Mouse (Mus musculus): Measurements from ENCODE around the gene Ing1. TPM values are rescaled to one million over a fixed set of nuclear protein-coding genes. Genes with fewer than 3 reads are reported as not detected.

Ing1 gene
- total RNA-seq, 1 experiment: 37.9 TPM

DNA sequence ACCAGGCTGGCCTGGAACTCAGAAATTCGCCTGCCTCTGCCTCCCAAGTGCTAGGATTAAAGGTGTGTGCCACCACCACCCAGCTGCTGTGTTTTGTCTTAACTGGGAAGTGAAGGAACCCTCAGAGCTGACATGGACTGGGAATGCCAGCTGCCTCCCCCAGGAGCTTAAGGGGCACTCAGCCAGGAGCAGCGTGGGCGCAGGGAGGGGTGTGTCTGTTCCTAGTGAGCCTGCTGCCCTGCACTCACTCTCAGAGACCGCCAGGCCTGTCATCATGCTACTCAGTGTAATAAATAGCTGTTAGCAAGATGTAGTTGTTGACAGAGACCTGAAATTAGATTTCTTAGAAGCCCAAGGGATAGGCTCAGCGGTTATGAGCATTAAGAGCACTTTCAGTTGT is 44.4 kb upstream of the Ing1 start:
- H3K4me3 ChIP-seq (ENCODE audit: insufficient read depth in 1 of 2, low read depth in 1 of 2, low read length in 2 of 2, poor library complexity in 1 of 2, severe bottlenecking in 1 of 2): no peak overlapping the region
- H3K36me3 ChIP-seq (ENCODE audit: control insufficient read depth, insufficient read depth, low read length, poor library complexity, severe bottlenecking): peaks cover 66% of the 10 kb centered on the region
- H3K9me3 ChIP-seq (ENCODE audit: control insufficient read depth, insufficient read depth, low read depth, low read length): no peaks in the 10 kb centered on the region
- H3K9ac ChIP-seq (ENCODE audit: insufficient read depth, low read depth, low read length, poor library complexity, severe bottlenecking): no peak overlapping the region
- DNase-seq (ENCODE audit: low read depth, low spot score): no peak
- no peak for TF ChIP-seq HCFC1 (IDR thresholded peaks at IDR 0.05; ENCODE audit: borderline replicate concordance, insufficient read depth, low read length)
- TF ChIP-seq ZNF384 (IDR thresholded peaks at IDR 0.05; ENCODE audit: low read depth, low read length): no peak
- TF ChIP-seq CHD2 (IDR thresholded peaks at IDR 0.05; ENCODE audit: low read depth, low read length): no peak
- TF ChIP-seq ZC3H11A (IDR thresholded peaks at IDR 0.05; ENCODE audit: borderline replicate concordance, low read depth, low read length): no peak
- no peak for TF ChIP-seq MAFK (IDR thresholded peaks at IDR 0.05; ENCODE audit: insufficient read depth, low read depth, low read length)
- no peak overlapping the region for H3K27ac ChIP-seq (ENCODE audit: insufficient read depth, low read depth, low read length, poor library complexity, severe bottlenecking)
- in situ Hi-C loops (cut with MboI; ENCODE audit: low sequenced_read_pairs in 2 of 2, unreplicated experiment in 2 of 2): no loop called here
- H3K4me1 ChIP-seq (ENCODE audit: control insufficient read depth in 2 of 2, insufficient read depth in 2 of 2, low read length in 2 of 2, poor library complexity in 1 of 2): peaks cover 0 to 3% of the 10 kb centered on the region in 2 experiments; a peak in 2 of 4 replicates

DNA sequence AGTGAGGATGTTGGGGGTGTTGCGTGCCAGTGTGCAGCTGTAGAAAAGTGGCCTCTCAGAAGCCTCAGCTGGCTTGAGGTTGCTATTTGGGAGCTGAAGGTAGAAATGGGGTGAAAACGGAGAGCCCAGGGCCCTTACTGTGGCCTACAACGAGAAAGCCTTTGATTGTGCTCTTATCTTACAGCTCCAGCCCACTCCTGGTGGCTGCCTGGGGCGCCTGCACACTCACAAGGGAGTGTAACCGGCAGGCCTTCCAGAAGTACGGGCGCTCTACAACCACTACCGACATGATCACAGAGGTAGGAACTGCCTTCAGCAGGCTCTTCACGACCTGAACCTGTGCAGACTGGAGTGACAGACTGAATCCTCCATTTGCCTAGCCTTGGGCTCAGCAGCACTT is 42.7 kb upstream of the Ing1 start:
- no peak overlapping the region for H3K4me3 ChIP-seq (ENCODE audit: insufficient read depth in 1 of 2, low read depth in 1 of 2, low read length in 2 of 2, poor library complexity in 1 of 2, severe bottlenecking in 1 of 2)
- no peak overlapping the region for H3K9ac ChIP-seq (ENCODE audit: insufficient read depth, low read depth, low read length, poor library complexity, severe bottlenecking)
- H3K9me3 ChIP-seq (ENCODE audit: control insufficient read depth, insufficient read depth, low read depth, low read length): no peaks in the 10 kb centered on the region
- peaks cover 0 to 3% of the 10 kb centered on the region in 2 experiments; a peak in 2 of 4 replicates for H3K4me1 ChIP-seq (ENCODE audit: control insufficient read depth in 2 of 2, insufficient read depth in 2 of 2, low read length in 2 of 2, poor library complexity in 1 of 2)
- TF ChIP-seq HCFC1 (IDR thresholded peaks at IDR 0.05; ENCODE audit: borderline replicate concordance, insufficient read depth, low read length): no peak
- TF ChIP-seq CHD2 (IDR thresholded peaks at IDR 0.05; ENCODE audit: low read depth, low read length): no peak
- TF ChIP-seq MAFK (IDR thresholded peaks at IDR 0.05; ENCODE audit: insufficient read depth, low read depth, low read length): no peak
- no peak for TF ChIP-seq ZNF384 (IDR thresholded peaks at IDR 0.05; ENCODE audit: low read depth, low read length)
- no peak for TF ChIP-seq ZC3H11A (IDR thresholded peaks at IDR 0.05; ENCODE audit: borderline replicate concordance, low read depth, low read length)
- H3K36me3 ChIP-seq (ENCODE audit: control insufficient read depth, insufficient read depth, low read length, poor library complexity, severe bottlenecking): peaks cover 71% of the 10 kb centered on the region
- in situ Hi-C loops (cut with MboI; ENCODE audit: low sequenced_read_pairs in 2 of 2, unreplicated experiment in 2 of 2): no loop called here
- H3K27ac ChIP-seq (ENCODE audit: insufficient read depth, low read depth, low read length, poor library complexity, severe bottlenecking): no peak overlapping the region
- no peak for DNase-seq (ENCODE audit: low read depth, low spot score)

DNA sequence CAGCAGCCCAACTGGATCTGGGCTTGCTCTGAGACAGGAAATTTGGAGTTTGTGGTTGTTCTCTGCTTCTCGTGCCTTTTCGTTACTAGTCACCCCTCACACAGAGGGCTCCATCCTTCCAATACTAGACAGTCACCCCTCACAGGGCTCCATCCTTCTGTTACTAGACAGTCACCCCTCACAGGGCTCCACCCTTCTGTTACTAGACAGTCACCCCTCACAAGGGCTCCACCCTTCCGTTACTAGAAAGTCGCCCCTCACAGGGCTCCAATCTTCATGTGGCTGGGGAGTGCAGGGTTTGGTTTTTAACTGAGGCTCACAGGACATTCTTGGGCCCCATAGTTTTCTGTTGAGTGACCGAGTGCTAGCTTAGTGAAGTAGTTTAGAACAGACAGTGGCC is 42.1 kb upstream of the Ing1 start:
- no peak for DNase-seq (ENCODE audit: low read depth, low spot score)
- Histone ChIP-seq H3K9ac (ENCODE audit: insufficient read depth, low read depth, low read length, poor library complexity, severe bottlenecking) (no peak overlapping the region), H3K36me3 (ENCODE audit: control insufficient read depth, insufficient read depth, low read length, poor library complexity, severe bottlenecking) (peaks cover 72% of the 10 kb centered on the region), H3K27ac (ENCODE audit: insufficient read depth, low read depth, low read length, poor library complexity, severe bottlenecking) (no peak overlapping the region), H3K4me1 (ENCODE audit: control insufficient read depth in 2 of 2, insufficient read depth in 2 of 2, low read length in 2 of 2, poor library complexity in 1 of 2) (peaks cover 0 to 3% of the 10 kb centered on the region in 2 experiments; a peak in 2 of 4 replicates), H3K4me3 (ENCODE audit: insufficient read depth in 1 of 2, low read depth in 1 of 2, low read length in 2 of 2, poor library complexity in 1 of 2, severe bottlenecking in 1 of 2) (no peak overlapping the region), H3K9me3 (ENCODE audit: control insufficient read depth, insufficient read depth, low read depth, low read length) (no peaks in the 10 kb centered on the region)
- in situ Hi-C loops (cut with MboI; ENCODE audit: low sequenced_read_pairs in 2 of 2, unreplicated experiment in 2 of 2): no loop called here
- TF ChIP-seq HCFC1 (IDR thresholded peaks at IDR 0.05; ENCODE audit: borderline replicate concordance, insufficient read depth, low read length) (no peak), CHD2 (IDR thresholded peaks at IDR 0.05; ENCODE audit: low read depth, low read length) (no peak), MAFK (IDR thresholded peaks at IDR 0.05; ENCODE audit: insufficient read depth, low read depth, low read length) (no peak), ZC3H11A (IDR thresholded peaks at IDR 0.05; ENCODE audit: borderline replicate concordance, low read depth, low read length) (no peak), ZNF384 (IDR thresholded peaks at IDR 0.05; ENCODE audit: low read depth, low read length) (no peak)

DNA sequence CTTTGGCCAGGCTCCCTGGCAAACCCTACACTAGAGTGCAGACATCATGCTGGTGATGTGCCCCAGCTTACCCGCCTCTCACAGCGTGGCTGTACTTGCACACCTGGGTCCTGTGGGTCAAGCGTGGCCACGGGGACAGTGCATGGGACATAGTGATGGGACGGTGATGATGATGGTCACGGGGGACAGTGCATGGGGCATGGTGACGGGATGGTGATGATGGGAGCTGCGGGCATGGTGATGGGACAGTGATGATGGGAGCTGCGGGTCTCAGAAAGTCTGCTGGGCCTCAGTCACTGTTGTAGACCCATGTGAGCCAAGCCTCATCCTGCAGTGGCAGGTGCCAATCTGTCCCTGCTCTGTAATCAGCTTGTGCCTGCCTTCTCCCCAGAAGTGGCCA is 39.1 kb upstream of the Ing1 start:
- in situ Hi-C loops (cut with MboI; ENCODE audit: low sequenced_read_pairs in 2 of 2, unreplicated experiment in 2 of 2): no loop called here

More for the DNA sequence above, 39.1 kb upstream of the Ing1 start:
- Histone ChIP-seq H3K27ac (ENCODE audit: insufficient read depth, low read depth, low read length, poor library complexity, severe bottlenecking) (no peak overlapping the region), H3K9ac (ENCODE audit: insufficient read depth, low read depth, low read length, poor library complexity, severe bottlenecking) (no peak overlapping the region), H3K4me1 (ENCODE audit: control insufficient read depth in 2 of 2, insufficient read depth in 2 of 2, low read length in 2 of 2, poor library complexity in 1 of 2) (peaks cover 0 to 3% of the 10 kb centered on the region in 2 experiments; a peak in 2 of 4 replicates), H3K9me3 (ENCODE audit: control insufficient read depth, insufficient read depth, low read depth, low read length) (no peaks in the 10 kb centered on the region), H3K36me3 (ENCODE audit: control insufficient read depth, insufficient read depth, low read length, poor library complexity, severe bottlenecking) (peaks cover 66% of the 10 kb centered on the region), H3K4me3 (ENCODE audit: insufficient read depth in 1 of 2, low read depth in 1 of 2, low read length in 2 of 2, poor library complexity in 1 of 2, severe bottlenecking in 1 of 2) (no peak overlapping the region)
- no peak for DNase-seq (ENCODE audit: low read depth, low spot score)
- no peak for TF ChIP-seq ZC3H11A (IDR thresholded peaks at IDR 0.05; ENCODE audit: borderline replicate concordance, low read depth, low read length)
- TF ChIP-seq HCFC1 (IDR thresholded peaks at IDR 0.05; ENCODE audit: borderline replicate concordance, insufficient read depth, low read length): no peak
- no peak for TF ChIP-seq MAFK (IDR thresholded peaks at IDR 0.05; ENCODE audit: insufficient read depth, low read depth, low read length)
- TF ChIP-seq ZNF384 (IDR thresholded peaks at IDR 0.05; ENCODE audit: low read depth, low read length): no peak
- TF ChIP-seq CHD2 (IDR thresholded peaks at IDR 0.05; ENCODE audit: low read depth, low read length): no peak
